Mouse (Mus musculus): ENCODE measurements at regions not wholly inside any gene's neighbourhood (a gene's known extent, or its start where the extent isn't known, plus 50 kb on each side); places are given as distances from the start of the nearest gene placed in this dataset.

- 87% methylated on average over 4 of the region's 4 CpGs for WGBS
Observed at GRCm38 (mm10) chr15:62290687-62291086, 1367.9 kb upstream of the A1bg start.

GRCm38 (mm10) chr15:62286666-62287655 lies 1364.1 kb upstream of the A1bg start:
- no peak for ATAC-seq (ENCODE audit: insufficient read depth, low FRiP score, low TSS enrichment)

More at GRCm38 (mm10) chr15:62290687-62291086, 1367.9 kb upstream of the A1bg start:
- H3K4me1 ChIP-seq (ENCODE audit: control insufficient read depth, insufficient read depth, low read length): no peaks in the 10 kb centered on the region
- DNase-seq (ENCODE audit: low spot score) (no peak), ATAC-seq (ENCODE audit: insufficient read depth, low FRiP score, low TSS enrichment) (no peak)
- H3K27me3 ChIP-seq (ENCODE audit: control insufficient read depth, insufficient read depth, low read length): no peaks in the 10 kb centered on the region
- no peak overlapping the region for H3K9ac ChIP-seq (ENCODE audit: low read length)
- H3K4me3 ChIP-seq (ENCODE audit: low read depth, low read length): no peak overlapping the region
- H3K9me3 ChIP-seq (ENCODE audit: control insufficient read depth, low read length): no peaks in the 10 kb centered on the region
- no peaks in the 10 kb centered on the region for H3K36me3 ChIP-seq (ENCODE audit: control insufficient read depth, insufficient read depth, low read length)
- no peak overlapping the region for H3K4me2 ChIP-seq (ENCODE audit: low read depth)
- no peak overlapping the region for H3K27ac ChIP-seq (ENCODE audit: low read depth, low read length)

GRCm38 (mm10) chr15:62284606-62285531 lies 1362.1 kb upstream of the A1bg start:
- DNase-seq (ENCODE audit: low spot score) (no peak), ATAC-seq (ENCODE audit: insufficient read depth, low FRiP score, low TSS enrichment) (no peak)
- no peaks in the 10 kb centered on the region for H3K9me3 ChIP-seq (ENCODE audit: control insufficient read depth, low read length)
- no peaks in the 10 kb centered on the region for H3K27me3 ChIP-seq (ENCODE audit: control insufficient read depth, insufficient read depth, low read length)
- no peak overlapping the region for H3K4me3 ChIP-seq (ENCODE audit: low read depth, low read length)
- no peak overlapping the region for H3K9ac ChIP-seq (ENCODE audit: low read length)
- H3K4me2 ChIP-seq (ENCODE audit: low read depth): no peak overlapping the region
- H3K4me1 ChIP-seq (ENCODE audit: control insufficient read depth, insufficient read depth, low read length): no peaks in the 10 kb centered on the region
- H3K27ac ChIP-seq (ENCODE audit: low read depth, low read length): no peak overlapping the region
- no peaks in the 10 kb centered on the region for H3K36me3 ChIP-seq (ENCODE audit: control insufficient read depth, insufficient read depth, low read length)
- WGBS: 91% methylated on average over 7 of the region's 7 CpGs

More at GRCm38 (mm10) chr15:62286666-62287655, 1364.1 kb upstream of the A1bg start:
- Histone ChIP-seq H3K9ac (ENCODE audit: low read length) (no peak overlapping the region), H3K4me1 (ENCODE audit: control insufficient read depth, insufficient read depth, low read length) (no peaks in the 10 kb centered on the region), H3K4me2 (ENCODE audit: low read depth) (no peak overlapping the region), H3K36me3 (ENCODE audit: control insufficient read depth, insufficient read depth, low read length) (no peaks in the 10 kb centered on the region), H3K27ac (ENCODE audit: low read depth, low read length) (no peak overlapping the region), H3K27me3 (ENCODE audit: control insufficient read depth, insufficient read depth, low read length) (no peaks in the 10 kb centered on the region), H3K9me3 (ENCODE audit: control insufficient read depth, low read length) (no peaks in the 10 kb centered on the region), H3K4me3 (ENCODE audit: low read depth, low read length) (no peak overlapping the region)
- 66% methylated on average over 11 of the region's 11 CpGs for WGBS
- DNase-seq (ENCODE audit: low spot score): no peak

GRCm38 (mm10) chr15:62283661-62284429 lies 1361.0 kb upstream of the A1bg start:
- Histone ChIP-seq H3K4me1 (ENCODE audit: control insufficient read depth, insufficient read depth, low read length) (no peaks in the 10 kb centered on the region), H3K27me3 (ENCODE audit: control insufficient read depth, insufficient read depth, low read length) (no peaks in the 10 kb centered on the region), H3K4me3 (ENCODE audit: low read depth, low read length) (no peak overlapping the region), H3K9ac (ENCODE audit: low read length) (no peak overlapping the region), H3K36me3 (ENCODE audit: control insufficient read depth, insufficient read depth, low read length) (no peaks in the 10 kb centered on the region), H3K9me3 (ENCODE audit: control insufficient read depth, low read length) (no peaks in the 10 kb centered on the region), H3K27ac (ENCODE audit: low read depth, low read length) (no peak overlapping the region), H3K4me2 (ENCODE audit: low read depth) (no peak overlapping the region)
- no peak for ATAC-seq (ENCODE audit: insufficient read depth, low FRiP score, low TSS enrichment)
- no peak for DNase-seq (ENCODE audit: low spot score)
- 80% methylated on average over 6 of the region's 6 CpGs for WGBS

- Histone ChIP-seq H3K4me3 (ENCODE audit: low read depth, low read length) (no peak overlapping the region), H3K9me3 (ENCODE audit: control insufficient read depth, low read length) (no peaks in the 10 kb centered on the region), H3K27ac (ENCODE audit: low read depth, low read length) (no peak overlapping the region), H3K4me2 (ENCODE audit: low read depth) (no peak overlapping the region), H3K9ac (ENCODE audit: low read length) (no peak overlapping the region), H3K4me1 (ENCODE audit: control insufficient read depth, insufficient read depth, low read length) (no peaks in the 10 kb centered on the region), H3K36me3 (ENCODE audit: control insufficient read depth, insufficient read depth, low read length) (no peaks in the 10 kb centered on the region), H3K27me3 (ENCODE audit: control insufficient read depth, insufficient read depth, low read length) (no peaks in the 10 kb centered on the region)
- ATAC-seq (ENCODE audit: insufficient read depth, low FRiP score, low TSS enrichment) (no peak), DNase-seq (ENCODE audit: low spot score) (no peak)
- 66% methylated on average over 9 of the region's 9 CpGs for WGBS
Observed at GRCm38 (mm10) chr15:62282646-62283045, 1359.8 kb upstream of the A1bg start.

GRCm38 (mm10) chr15:62282116-62282515 lies 1359.3 kb upstream of the A1bg start:
- DNase-seq (ENCODE audit: low spot score): no peak
- Histone ChIP-seq H3K27ac (ENCODE audit: low read depth, low read length) (no peak overlapping the region), H3K4me3 (ENCODE audit: low read depth, low read length) (no peak overlapping the region), H3K9ac (ENCODE audit: low read length) (no peak overlapping the region), H3K9me3 (ENCODE audit: control insufficient read depth, low read length) (no peaks in the 10 kb centered on the region), H3K36me3 (ENCODE audit: control insufficient read depth, insufficient read depth, low read length) (no peaks in the 10 kb centered on the region), H3K27me3 (ENCODE audit: control insufficient read depth, insufficient read depth, low read length) (no peaks in the 10 kb centered on the region), H3K4me1 (ENCODE audit: control insufficient read depth, insufficient read depth, low read length) (no peaks in the 10 kb centered on the region), H3K4me2 (ENCODE audit: low read depth) (no peak overlapping the region)
- no peak for ATAC-seq (ENCODE audit: insufficient read depth, low FRiP score, low TSS enrichment)
- 97% methylated on average over 1 of the region's 1 CpGs for WGBS

GRCm38 (mm10) chr15:62279526-62279925 lies 1356.7 kb upstream of the A1bg start:
- Histone ChIP-seq H3K9ac (ENCODE audit: low read length) (no peak overlapping the region), H3K36me3 (ENCODE audit: control insufficient read depth, insufficient read depth, low read length) (no peaks in the 10 kb centered on the region), H3K4me3 (ENCODE audit: low read depth, low read length) (no peak overlapping the region), H3K27ac (ENCODE audit: low read depth, low read length) (no peak overlapping the region), H3K27me3 (ENCODE audit: control insufficient read depth, insufficient read depth, low read length) (no peaks in the 10 kb centered on the region), H3K9me3 (ENCODE audit: control insufficient read depth, low read length) (no peaks in the 10 kb centered on the region), H3K4me2 (ENCODE audit: low read depth) (no peak overlapping the region), H3K4me1 (ENCODE audit: control insufficient read depth, insufficient read depth, low read length) (no peaks in the 10 kb centered on the region)
- DNase-seq (ENCODE audit: low spot score) (no peak), ATAC-seq (ENCODE audit: insufficient read depth, low FRiP score, low TSS enrichment) (no peak)
- WGBS: 91% methylated on average over 2 of the region's 2 CpGs

GRCm38 (mm10) chr15:62274818-62275217 lies 1352.0 kb upstream of the A1bg start:
- ATAC-seq (ENCODE audit: insufficient read depth, low FRiP score, low TSS enrichment) (no peak), DNase-seq (ENCODE audit: low spot score) (no peak)
- 82% methylated on average over 1 of the region's 1 CpGs for WGBS
- Histone ChIP-seq H3K9me3 (ENCODE audit: control insufficient read depth, low read length) (no peaks in the 10 kb centered on the region), H3K36me3 (ENCODE audit: control insufficient read depth, insufficient read depth, low read length) (no peaks in the 10 kb centered on the region), H3K4me2 (ENCODE audit: low read depth) (no peak overlapping the region), H3K9ac (ENCODE audit: low read length) (no peak overlapping the region), H3K4me1 (ENCODE audit: control insufficient read depth, insufficient read depth, low read length) (no peaks in the 10 kb centered on the region), H3K27me3 (ENCODE audit: control insufficient read depth, insufficient read depth, low read length) (no peaks in the 10 kb centered on the region), H3K4me3 (ENCODE audit: low read depth, low read length) (no peak overlapping the region), H3K27ac (ENCODE audit: low read depth, low read length) (no peak overlapping the region)
